Mouse (Mus musculus) megakaryocyte progenitor cell, adult 5-6 weeks (primary cell): ENCODE data around the gene Mei4. TPM values are rescaled to one million over a fixed set of nuclear protein-coding genes. Genes with fewer than 3 reads are reported as not detected.

Experiments
- ATAC-seq: replicated peaks from 2 replicates; pipeline ENCODE4 v1.8.0; 2016; ENCODE audit warnings: mild to moderate bottlenecking, moderate TSS enrichment, inconsistent platforms; ENCODE audit not compliant: poor library complexity
- total RNA-seq, 2 experiments: library from RNA; stranded (forward) in 1 of 2; stranded (reverse) in 1 of 2; fragments of 157-497, 149-512 nt in 1 of 2; fragments of 200-1000 nt in 1 of 2; gene quantifications; 2 replicates each; pipeline versions ENCODE4 v1.2.3 to v1.2.4; 2015 to 2017

Gene Mei4
- 3.2 and 4.2 TPM in 2 replicates for total RNA-seq (2015)
- total RNA-seq (2017) = 1.5 and 1.9 TPM in 2 replicates

DNA sequence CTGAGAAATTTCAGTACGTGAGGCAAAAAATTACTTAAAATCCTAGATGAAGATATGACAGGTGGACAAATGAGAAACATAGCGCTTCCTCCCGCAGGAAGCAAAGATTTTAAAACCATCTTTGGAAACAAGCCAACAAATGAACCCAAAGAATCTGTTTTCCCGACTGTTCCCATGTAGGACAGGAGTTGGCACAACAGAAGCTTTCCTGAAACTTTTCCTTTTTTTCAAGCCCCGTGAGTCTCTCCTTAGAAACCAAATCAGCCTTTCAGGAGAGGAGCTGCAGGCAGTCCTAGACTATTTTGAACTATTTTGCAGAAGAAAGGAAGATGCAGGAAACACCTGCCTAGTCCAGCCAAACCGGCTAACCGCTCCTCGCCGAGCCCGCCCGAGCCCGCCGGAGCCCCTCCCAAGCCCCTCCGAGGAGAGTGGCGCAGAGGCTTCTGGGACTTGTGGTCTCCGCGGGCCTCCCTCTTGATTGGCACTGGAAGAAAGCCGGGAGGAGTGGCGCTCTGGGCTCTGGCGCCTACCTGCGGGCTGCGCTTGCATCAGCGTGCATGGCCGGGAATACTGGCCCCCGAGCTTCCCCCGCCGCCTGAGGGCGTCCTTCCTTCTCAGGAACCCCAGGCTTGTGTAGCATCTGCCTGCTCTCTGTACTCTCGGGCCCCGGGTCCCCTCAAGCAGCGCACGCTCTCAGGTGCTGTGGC is at the start of gene Mei4:
Mei4 (plus strand) TSS at position 490 of the 707 bp plus-strand sequence.
- peak; percentile 91 for ATAC-seq

DNA sequence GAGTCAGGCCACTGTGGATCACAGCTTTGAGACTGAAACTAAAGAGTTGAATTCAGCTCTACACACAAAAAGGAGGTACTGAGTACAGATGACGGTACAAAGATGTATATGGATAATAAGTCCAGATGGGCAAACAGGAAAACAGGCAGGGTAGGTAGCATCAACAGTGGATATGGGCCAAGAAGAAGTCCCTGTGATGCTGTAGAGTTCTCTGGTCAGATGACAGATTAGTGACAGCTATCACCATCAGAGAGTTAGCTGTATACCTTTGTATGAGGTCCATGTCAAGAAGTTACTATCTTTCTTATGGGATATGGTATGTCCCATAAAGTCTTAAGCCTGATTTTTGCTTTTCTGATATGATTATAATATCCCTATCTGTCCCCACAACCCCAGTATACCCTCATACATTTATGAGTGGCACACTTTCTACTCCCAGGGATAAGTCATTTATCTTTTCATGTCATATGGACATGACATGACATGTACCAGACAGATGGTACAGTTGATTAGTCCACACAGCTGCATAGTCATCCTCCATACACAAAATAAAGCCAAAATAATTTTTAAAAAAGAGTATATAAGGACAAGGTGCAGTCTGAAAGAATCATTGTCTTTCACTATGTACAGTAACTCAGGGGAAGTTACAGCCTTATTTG is 43.6 kb upstream of the Mei4 start:
- peak; percentile 60 for ATAC-seq

DNA sequence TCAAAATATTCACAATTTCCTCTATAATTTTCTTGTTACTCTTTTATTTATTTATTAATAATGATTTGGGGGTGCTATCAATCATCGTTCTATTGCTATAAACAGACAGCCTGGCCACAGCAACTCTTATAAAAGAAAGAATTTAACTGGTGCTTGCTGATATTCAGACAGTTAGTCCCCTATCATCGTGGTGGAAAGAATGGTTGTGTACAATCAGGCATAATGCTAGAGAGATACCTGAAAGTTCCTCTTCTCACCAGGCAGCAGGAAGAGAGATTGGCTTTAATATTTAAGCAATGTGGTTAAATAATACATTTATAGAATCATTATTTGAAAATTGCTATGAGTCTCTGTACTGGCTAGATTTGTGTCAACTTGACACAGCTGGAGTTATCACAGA is 35.9 kb upstream of the Mei4 start:
- 0 out of 2 replicates have a peak, but pooled peaks have one; percentile 11 for ATAC-seq

DNA sequence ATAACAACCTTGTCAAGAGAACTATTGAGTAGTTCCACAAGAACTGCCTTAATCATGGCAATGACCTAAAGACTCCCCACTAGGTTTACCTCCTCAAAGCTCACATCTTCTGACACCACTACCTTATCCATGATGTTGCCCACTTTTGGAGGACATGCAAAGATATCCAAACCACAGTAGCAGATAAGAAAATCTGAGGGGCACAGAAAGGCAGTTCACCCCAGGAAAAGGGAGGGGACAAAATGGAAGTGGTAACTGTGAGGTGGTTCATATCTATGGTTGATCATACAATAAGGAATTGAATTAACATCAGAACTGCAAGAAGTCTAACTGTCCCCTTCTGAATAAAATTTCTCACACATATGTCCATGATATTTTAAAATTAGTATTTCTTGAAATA is 29.4 kb upstream of the Mei4 start:
- no peak for ATAC-seq

DNA sequence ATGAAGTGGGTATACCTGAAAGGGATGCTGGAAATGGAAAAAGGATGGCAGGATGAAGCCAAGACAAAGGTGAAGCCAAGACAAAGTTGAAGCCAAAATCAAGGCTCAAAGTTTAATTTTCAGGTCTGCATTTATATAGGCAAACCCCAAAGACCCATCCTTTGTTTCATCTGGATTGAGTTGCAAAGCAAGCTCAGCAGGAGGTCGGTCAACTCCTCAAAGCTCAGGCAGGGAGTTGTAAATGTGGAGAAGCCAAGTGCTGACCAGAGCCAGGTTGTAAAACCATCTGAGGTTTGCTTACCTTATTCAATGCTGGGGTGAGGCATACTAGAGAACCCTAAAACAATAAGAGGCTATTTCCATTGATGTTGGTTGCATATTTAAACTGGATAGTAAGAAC is 4.6 kb upstream of the Mei4 start:
- no peak for ATAC-seq

DNA sequence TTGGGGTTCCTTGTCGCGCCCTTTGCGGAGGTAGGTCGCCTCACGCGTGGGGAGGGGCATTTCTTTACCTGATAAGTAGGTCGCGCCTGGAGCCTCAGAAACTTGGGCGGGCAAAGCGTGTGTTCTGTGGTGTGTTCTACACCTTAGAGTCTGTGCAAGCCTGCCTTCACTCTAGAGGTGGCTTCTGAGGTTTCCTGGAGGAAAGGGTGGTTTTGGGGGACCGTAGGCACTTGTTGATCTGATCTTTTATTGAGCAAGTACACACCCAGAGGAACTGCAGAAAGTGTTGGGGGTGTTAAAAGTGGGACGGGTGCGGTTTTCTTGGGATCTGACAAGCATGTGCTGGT is 391 bp downstream of the Mei4 start:
- ATAC-seq = peak; percentile 61

DNA sequence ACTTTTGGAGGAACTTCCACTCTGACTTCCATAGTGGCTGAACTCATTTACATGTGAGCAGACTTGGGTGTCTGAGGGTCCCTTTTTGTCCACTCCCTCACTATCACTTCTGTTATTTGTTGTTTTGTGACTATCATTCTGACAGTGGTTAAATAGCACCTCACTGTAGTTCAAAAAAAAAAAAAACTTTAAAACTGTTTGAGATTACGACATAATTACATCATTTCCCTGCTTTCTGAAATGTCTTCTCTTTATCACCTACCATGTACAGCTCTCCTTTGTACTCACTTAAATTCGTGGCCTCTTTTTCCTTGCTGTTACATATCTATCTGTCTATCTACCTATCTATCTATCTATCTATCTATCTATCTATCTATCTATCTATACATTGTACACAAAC is 2.6 kb downstream of the Mei4 start:
- peak; percentile 17 for ATAC-seq

DNA sequence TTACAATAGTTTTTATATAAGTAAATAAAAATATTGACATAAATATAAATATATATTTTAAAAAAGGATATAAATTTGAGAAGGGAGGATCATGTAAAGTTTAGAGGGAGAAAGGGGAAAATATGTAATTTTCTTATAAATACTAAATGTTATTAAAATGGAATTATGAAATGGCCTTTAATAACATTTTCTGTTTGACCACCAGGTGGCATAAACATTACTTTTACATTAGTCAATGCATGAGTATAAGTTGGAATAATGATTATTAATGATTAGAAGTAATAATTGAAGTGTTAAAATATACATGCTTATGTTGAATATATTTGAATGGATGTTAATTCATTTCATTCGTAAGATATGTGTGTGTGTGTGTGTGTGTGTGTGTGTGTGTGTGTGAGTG is 58.0 kb downstream of the Mei4 start:
- no peak for ATAC-seq

DNA sequence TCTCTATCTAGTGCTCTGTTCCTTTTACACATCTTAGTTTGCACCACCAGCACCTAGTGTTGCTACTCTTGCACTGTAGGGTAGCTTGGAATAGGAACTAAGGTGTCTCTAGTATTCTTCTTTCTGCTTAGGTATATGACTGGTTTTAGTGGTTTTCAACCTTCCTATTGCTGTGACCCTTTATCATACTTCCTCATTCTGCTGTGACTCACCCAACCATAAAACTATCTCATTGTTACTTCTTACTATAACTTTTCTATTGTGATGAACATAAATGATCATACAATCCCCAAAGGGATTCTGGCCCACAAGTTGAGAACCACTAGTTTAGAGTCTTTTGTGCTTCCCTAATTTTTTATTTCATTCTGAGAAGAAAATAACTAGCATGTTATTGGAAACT is 61.3 kb downstream of the Mei4 start:
- ATAC-seq = peak; percentile 81

DNA sequence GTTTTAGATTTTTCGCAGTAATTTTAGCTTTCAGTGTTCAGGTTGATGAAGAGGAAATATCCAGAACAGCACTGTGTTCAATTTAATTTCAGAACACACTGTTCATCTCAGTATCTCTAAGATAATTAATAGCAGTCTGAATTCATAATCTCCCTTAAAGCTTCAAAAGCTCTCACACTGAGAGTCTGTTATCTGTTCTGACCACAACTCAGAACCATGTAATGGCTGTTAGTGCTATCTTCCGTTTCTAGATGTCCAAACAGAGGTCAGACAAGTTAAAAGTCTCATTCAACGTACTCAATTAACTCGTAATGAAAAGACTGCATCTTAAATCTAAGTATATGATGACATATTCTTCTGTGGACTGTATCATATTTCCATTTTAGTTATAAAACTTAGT is 77.1 kb downstream of the Mei4 start:
- ATAC-seq = peak; percentile 75

DNA sequence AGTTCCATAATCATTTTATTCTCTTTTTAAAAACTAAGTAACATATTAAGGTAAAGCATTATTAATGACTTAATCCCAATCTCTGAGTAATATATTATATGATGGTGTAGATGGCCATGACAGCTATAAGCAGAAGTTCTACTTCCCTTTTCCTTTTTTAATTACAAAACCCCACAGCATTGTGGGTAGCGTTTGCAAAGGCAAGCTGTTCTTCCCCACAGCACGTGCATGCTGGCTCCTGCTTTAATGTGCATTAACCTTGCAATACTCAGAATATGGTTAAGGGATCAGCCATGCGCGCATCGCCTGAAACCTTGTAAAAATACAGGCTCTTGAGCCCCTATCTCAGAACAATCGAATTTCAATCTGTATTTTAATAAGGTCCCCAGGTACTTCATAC is 82.2 kb downstream of the Mei4 start:
- ATAC-seq = peak; percentile 96

DNA sequence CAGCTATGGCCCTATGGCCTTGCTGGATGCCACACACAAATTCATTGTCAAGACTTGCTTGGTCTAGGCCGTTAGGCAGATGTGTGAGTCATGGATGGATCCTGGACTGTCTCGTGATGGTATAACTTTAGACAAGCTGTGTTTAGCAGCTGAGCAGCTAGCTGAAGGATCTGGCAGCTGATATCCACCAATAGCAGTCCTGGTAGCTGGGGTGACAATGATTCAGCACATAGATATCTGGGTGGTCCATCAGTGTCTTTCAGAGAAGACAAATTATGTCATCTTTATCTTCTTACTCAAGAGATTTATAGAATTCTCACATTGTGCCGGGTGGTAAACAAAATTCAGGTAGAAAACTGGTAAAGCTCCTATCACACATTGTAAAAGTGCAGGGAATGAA is 93.4 kb downstream of the Mei4 start:
- ATAC-seq = peak; percentile 95

DNA sequence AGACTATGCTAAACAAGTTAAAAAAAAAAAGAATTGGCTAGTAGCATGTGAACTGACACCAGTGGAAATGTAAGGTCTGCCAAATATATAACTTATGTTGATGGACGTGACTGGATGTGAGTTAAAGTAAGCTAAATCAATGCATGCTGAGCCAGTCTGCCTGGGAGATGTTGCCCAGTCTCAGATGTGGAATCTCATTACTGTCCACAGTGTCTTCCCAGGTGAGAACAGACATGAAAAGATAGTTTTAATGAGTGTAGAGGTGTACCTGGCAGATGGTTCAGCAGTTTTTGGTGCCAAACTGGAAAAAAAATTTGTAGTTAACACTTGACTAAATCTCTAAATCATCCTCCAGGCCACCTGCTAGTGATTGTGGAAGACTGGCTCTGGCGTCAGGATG is 94.4 kb downstream of the Mei4 start:
- ATAC-seq = no peak

DNA sequence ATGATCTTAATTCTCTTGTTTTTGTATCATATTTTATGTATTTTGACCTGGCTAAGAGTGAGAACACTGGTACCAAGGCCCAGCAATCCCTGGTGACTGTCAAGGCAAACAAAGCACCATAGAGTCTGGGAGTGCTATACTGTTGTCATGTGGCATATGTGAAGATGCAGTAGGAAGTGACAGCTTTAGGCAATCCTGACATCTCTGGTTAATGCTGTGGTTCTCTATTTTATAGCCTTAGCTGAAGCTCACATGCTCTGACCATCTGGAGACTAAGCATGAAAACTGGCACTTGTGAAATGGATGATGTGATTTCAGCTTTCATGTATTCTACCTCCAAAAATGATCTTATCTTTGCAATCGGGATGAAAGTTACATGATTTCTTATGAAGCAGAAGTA is 103.3 kb downstream of the Mei4 start:
- ATAC-seq = no peak

DNA sequence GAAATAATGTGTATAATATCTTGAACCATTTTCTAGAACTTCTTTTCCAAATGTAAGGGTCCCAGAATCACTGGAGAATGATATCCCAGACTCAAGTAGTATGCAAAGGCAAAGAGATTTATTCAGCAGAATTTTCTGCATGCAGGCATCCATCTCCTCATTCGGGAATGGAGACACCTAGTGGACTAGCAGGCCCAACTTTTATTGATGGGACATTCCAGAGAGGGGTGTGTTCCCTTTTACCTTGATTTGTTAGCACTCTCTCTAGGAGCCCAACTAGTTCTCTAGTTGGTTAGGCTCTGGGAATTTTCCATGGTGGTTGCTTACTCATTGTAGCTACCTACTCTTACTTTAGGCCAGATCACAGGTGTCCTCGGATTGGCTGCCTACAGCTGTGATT is 105.5 kb downstream of the Mei4 start:
- ATAC-seq = peak; percentile 57

DNA sequence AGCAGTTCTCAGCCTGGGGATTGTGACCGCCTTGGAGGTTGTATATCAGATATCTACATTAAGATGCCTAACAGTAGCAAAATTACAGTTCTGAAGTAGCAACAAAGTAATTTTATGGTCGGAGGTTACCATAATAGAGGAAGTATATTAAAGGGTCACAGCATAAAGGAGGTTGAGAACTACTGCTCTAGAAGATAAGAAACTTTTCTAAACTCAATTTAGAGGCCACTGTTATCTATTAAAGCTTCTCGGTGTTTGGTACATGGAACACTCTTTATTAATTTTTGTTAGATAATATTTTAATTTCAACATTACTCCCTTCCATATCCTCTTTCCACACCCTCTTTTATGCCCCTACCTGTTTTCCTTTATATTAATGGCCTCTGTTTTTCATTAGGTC is 119.0 kb downstream of the Mei4 start:
- no peak for ATAC-seq

DNA sequence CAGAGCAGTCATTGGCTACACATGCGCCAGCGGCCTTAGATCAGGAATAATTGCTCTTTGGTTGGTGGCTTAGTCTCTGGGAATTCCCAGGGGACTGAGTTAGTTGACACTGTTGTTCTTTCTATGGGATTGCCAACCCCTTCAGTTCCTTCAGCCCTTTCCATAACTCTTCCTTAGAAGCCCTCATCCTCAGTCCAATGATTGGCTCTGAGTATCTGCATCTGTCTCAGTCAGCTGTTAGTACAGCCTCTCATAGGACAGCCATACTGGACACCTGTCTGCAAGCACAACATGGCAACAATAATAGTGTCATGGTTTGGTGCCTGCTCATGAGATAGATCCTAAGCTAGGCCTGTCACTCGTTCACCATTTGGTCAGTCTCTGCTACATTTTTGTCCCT is 149.5 kb downstream of the Mei4 start:
- ATAC-seq = no peak

DNA sequence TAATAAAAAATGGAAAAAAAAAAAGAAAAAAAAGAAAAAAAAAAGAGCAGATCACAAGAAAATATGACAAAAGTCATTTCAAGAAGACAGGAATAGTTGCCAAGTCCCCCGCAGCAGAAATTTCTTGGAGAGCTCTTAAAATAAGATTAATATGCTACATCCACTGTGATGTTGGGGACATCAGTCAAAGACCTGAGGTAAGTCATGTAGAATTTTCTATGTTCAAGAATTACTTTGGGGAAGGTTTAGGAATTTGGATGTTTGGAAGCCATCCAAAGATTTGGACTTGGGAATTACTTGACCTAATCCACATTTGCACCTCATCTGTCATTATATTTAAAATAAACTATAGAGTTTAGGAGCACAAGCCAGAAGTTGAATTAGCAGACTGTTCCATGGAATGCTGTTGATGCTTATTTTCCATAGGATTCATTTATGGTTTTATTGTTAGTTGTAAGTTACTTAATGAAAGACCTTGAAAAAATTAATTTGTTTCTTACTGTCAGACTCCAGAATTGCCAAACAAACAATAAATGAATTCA is 179.1 kb downstream of the Mei4 start:
- ATAC-seq = no peak

DNA sequence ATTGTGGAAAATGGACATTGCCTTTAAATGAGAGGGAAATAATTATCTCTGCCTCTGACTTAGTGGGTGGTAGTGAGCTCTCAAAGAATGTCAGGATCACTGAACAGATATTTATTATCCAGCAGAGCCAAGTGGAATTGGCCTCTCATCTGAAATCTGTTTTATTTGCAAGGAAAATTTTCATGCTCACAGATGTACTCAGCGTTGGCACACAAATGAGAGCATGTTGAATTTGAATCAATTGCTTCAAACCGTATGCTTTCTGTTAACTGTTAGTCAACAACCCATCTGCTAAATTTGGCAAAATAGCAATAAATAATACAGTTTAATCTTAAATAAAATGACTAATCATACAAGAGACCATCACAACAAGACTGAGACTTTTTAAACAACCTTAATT is 181.0 kb downstream of the Mei4 start:
- ATAC-seq = no peak

DNA sequence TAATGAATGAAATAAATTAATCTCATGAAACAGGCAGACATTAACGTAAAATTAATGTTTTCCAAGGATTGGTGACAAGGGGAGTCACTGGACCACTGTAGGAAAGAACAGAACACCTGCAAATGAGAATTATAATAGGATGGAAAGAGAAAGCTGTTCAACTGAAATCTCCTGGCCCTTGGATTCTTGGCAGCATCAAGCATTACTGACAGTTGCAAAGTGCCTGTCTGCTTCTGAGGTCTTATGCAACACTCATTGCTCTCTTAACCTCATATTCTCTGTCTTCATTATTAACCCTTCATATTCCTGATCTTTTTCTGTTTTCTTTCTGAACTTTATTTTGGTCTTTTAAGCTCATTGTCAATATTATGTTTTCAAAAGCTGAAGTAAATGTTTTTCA is 210.4 kb downstream of the Mei4 start:
- ATAC-seq = peak; percentile 78

DNA sequence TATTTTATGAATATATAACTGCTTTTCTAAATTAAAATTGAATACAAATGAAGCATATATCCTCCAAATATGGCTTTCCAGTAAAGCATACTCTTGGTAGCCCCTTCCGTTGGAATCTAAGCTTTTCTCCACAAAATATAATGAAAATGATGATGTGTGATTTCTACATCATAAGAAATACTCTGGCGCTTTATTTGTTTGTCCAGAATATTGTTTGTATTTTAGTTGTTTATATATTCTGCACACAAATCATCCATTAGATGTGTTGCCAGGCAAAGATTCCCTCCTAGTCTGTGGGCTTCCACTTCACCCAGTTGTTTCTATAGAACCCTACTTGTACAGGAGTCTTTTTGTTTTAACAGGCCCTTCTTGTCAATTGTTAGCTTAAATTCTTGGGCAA is 211.8 kb downstream of the Mei4 start:
- no peak for ATAC-seq

DNA sequence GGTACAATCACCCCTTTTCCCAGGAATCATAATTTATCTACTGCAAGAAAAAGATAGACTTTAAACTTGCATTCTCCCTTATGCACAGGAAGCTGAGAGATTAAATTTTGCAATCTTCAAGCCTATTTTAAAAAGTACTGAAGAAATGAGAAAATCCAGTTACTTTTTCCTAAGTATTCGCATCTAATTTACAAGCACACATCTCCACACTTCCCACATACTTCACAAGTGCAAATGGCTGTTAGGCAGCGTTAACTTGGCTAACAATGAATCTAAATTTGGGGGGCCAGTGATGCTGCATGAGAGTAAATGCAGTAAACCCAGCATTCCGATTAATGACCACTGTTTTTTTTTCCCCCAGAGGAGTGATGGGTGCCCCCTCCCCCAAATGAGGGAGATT is 232.9 kb downstream of the Mei4 start:
- ATAC-seq = no peak

DNA sequence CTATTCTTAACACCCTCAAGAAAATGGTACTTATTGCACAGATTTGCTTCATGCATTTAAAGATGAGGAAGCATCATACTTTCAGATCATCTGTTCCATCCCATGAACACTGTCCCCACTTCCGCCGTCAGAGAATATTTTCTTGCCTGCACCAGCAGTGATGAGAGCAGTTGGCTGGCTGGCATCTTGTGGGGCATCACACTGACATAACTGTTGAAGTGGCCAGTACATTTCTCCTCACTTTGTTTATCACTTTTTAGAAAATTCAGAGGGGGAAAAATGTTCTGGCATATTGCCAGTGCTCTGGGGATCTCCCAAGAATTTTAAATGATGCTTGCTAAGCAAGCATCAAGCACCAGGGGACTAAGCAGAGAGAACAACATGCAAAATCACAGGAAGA is 251.4 kb downstream of the Mei4 start:
- ATAC-seq = no peak
